Mouse (Mus musculus) C2C12 (cell line): ENCODE measurements at regions not wholly inside any gene's neighbourhood (a gene's known extent, or its start where the extent isn't known, plus 50 kb on each side); places are given as distances from the start of the nearest gene placed in this dataset.

Experiments
- CEBPB ChIP-seq: IDR thresholded peaks from one replicate; pipeline ENCODE4 v1.6.1; 2011; ENCODE audit warnings: low read depth, mild to moderate bottlenecking, control low read depth, moderate library complexity
- CTCF ChIP-seq: IDR thresholded peaks from one replicate; pipeline ENCODE4 v1.5.1; 2011; ENCODE audit not compliant: control insufficient read depth, insufficient read depth, insufficient read length

- TF ChIP-seq CTCF (no peak), CEBPB (no peak)
These were observed 202.3 kb downstream of the Sp3 start for GRCm38 (mm10) chr2:72777806-72778510.
